Mouse (Mus musculus): ENCODE measurements at regions not wholly inside any gene's neighbourhood (a gene's known extent, or its start where the extent isn't known, plus 50 kb on each side); places are given as distances from the start of the nearest gene placed in this dataset.
A peak's percentile ranks its signal among the peaks of the same experiment; 100 is the strongest.
"Not testable (repeated sequence)": the region's sequence is repeated elsewhere in the genome, so short reads cannot be mapped to it uniquely, and the experiment has no call there.

- no peak overlapping the region for H3K4me3 ChIP-seq (ENCODE audit: low read depth, low read length)
- WGBS = 52% methylated on average over 3 of the region's 3 CpGs
- no peaks in the 10 kb centered on the region for H3K4me1 ChIP-seq (ENCODE audit: control insufficient read depth, insufficient read depth, low read length)
- H3K9me3 ChIP-seq (ENCODE audit: control insufficient read depth, low read length) = no peaks in the 10 kb centered on the region
- H3K36me3 ChIP-seq (ENCODE audit: control insufficient read depth, insufficient read depth, low read length) = no peaks in the 10 kb centered on the region
- no peaks in the 10 kb centered on the region for H3K27me3 ChIP-seq (replicated peaks; ENCODE audit: control insufficient read depth, insufficient read depth, low read length)
- no peak for ATAC-seq (ENCODE audit: low read depth)
- no peak overlapping the region for H3K27ac ChIP-seq (replicated peaks; ENCODE audit: low read depth, low read length)
- H3K9ac ChIP-seq (ENCODE audit: low read depth, low read length) = no peak overlapping the region
- peak; percentile 63 for DNase-seq (ENCODE audit: low spot score)
- H3K4me2 ChIP-seq (ENCODE audit: low read depth, low read length) = no peak overlapping the region
Measured at GRCm38 (mm10) chr17:16453098-16453497, 610.8 kb upstream of the Zfp960 start.

GRCm38 (mm10) chr17:16444562-16444961, 613.7 kb upstream of the Rgmb start:
- ATAC-seq (ENCODE audit: low read depth) (no peak), DNase-seq (ENCODE audit: low spot score) (peak; percentile 17)
- no peak overlapping the region for H3K27ac ChIP-seq (replicated peaks; ENCODE audit: low read depth, low read length)

GRCm38 (mm10) chr17:16395193-16395612, 564.4 kb upstream of the Rgmb start:
- Histone ChIP-seq H3K9me3 (ENCODE audit: control insufficient read depth, low read length) (no peaks in the 10 kb centered on the region), H3K36me3 (ENCODE audit: control insufficient read depth, insufficient read depth, low read length) (no peaks in the 10 kb centered on the region), H3K4me3 (ENCODE audit: low read depth, low read length) (no peak overlapping the region), H3K4me1 (ENCODE audit: control insufficient read depth, insufficient read depth, low read length) (no peaks in the 10 kb centered on the region), H3K9ac (ENCODE audit: low read depth, low read length) (no peak overlapping the region), H3K4me2 (ENCODE audit: low read depth, low read length) (no peak overlapping the region), H3K27ac (replicated peaks; ENCODE audit: low read depth, low read length) (no peak overlapping the region), H3K27me3 (replicated peaks; ENCODE audit: control insufficient read depth, insufficient read depth, low read length) (no peaks in the 10 kb centered on the region)
- ATAC-seq (ENCODE audit: low read depth) (no peak), DNase-seq (ENCODE audit: low spot score) (peak; percentile 2)

More at GRCm38 (mm10) chr17:16444562-16444961, 613.7 kb upstream of the Rgmb start:
- H3K36me3 ChIP-seq (ENCODE audit: control insufficient read depth, insufficient read depth, low read length) = no peaks in the 10 kb centered on the region
- no peak overlapping the region for H3K4me2 ChIP-seq (ENCODE audit: low read depth, low read length)
- no peak overlapping the region for H3K4me3 ChIP-seq (ENCODE audit: low read depth, low read length)
- no peak overlapping the region for H3K9ac ChIP-seq (ENCODE audit: low read depth, low read length)
- H3K27me3 ChIP-seq (replicated peaks; ENCODE audit: control insufficient read depth, insufficient read depth, low read length) = no peaks in the 10 kb centered on the region
- 65% methylated on average over 3 of the region's 3 CpGs for WGBS
- H3K4me1 ChIP-seq (ENCODE audit: control insufficient read depth, insufficient read depth, low read length) = no peaks in the 10 kb centered on the region
- no peaks in the 10 kb centered on the region for H3K9me3 ChIP-seq (ENCODE audit: control insufficient read depth, low read length)

GRCm38 (mm10) chr17:16374855-16375221, 544.0 kb upstream of the Rgmb start:
- H3K4me3 ChIP-seq (ENCODE audit: low read depth, low read length); H3K27me3 ChIP-seq (replicated peaks; ENCODE audit: control insufficient read depth, insufficient read depth, low read length); H3K9me3 ChIP-seq (ENCODE audit: control insufficient read depth, low read length); H3K4me2 ChIP-seq (ENCODE audit: low read depth, low read length); H3K27ac ChIP-seq (replicated peaks; ENCODE audit: low read depth, low read length); H3K36me3 ChIP-seq (ENCODE audit: control insufficient read depth, insufficient read depth, low read length); ATAC-seq (ENCODE audit: low read depth); DNase-seq (ENCODE audit: low spot score); H3K4me1 ChIP-seq (ENCODE audit: control insufficient read depth, insufficient read depth, low read length); H3K9ac ChIP-seq (ENCODE audit: low read depth, low read length): not testable (repeated sequence)
- 95% methylated on average over 2 of the region's 2 CpGs for whole genome bisulfite sequencing

GRCm38 (mm10) chr17:16374119-16374854, 543.4 kb upstream of the Rgmb start:
- not testable (repeated sequence) for ATAC-seq (ENCODE audit: low read depth)
- WGBS = 79% methylated on average over 5 of the region's 5 CpGs

GRCm38 (mm10) chr17:16372976-16373375, 542.1 kb upstream of the Rgmb start:
- Histone ChIP-seq H3K9me3 (ENCODE audit: control insufficient read depth, low read length) (no peaks in the 10 kb centered on the region), H3K27me3 (replicated peaks; ENCODE audit: control insufficient read depth, insufficient read depth, low read length) (no peaks in the 10 kb centered on the region), H3K27ac (replicated peaks; ENCODE audit: low read depth, low read length) (no peak overlapping the region), H3K4me1 (ENCODE audit: control insufficient read depth, insufficient read depth, low read length) (no peaks in the 10 kb centered on the region), H3K9ac (ENCODE audit: low read depth, low read length) (no peak overlapping the region), H3K36me3 (ENCODE audit: control insufficient read depth, insufficient read depth, low read length) (no peaks in the 10 kb centered on the region), H3K4me2 (ENCODE audit: low read depth, low read length) (no peak overlapping the region), H3K4me3 (ENCODE audit: low read depth, low read length) (no peak overlapping the region)
- DNase-seq (ENCODE audit: low spot score) (peak; percentile 23), ATAC-seq (ENCODE audit: low read depth) (no peak)
- WGBS = 55% methylated on average over 1 of the region's 1 CpGs

More at GRCm38 (mm10) chr17:16374119-16374854, 543.4 kb upstream of the Rgmb start:
- not testable (repeated sequence) for H3K36me3 ChIP-seq (ENCODE audit: control insufficient read depth, insufficient read depth, low read length); H3K27me3 ChIP-seq (replicated peaks; ENCODE audit: control insufficient read depth, insufficient read depth, low read length); H3K27ac ChIP-seq (replicated peaks; ENCODE audit: low read depth, low read length); H3K4me1 ChIP-seq (ENCODE audit: control insufficient read depth, insufficient read depth, low read length); H3K9me3 ChIP-seq (ENCODE audit: control insufficient read depth, low read length); H3K4me3 ChIP-seq (ENCODE audit: low read depth, low read length); H3K4me2 ChIP-seq (ENCODE audit: low read depth, low read length); DNase-seq (ENCODE audit: low spot score); H3K9ac ChIP-seq (ENCODE audit: low read depth, low read length)

- no peaks in the 10 kb centered on the region for H3K9me3 ChIP-seq (ENCODE audit: control insufficient read depth, low read length)
- DNase-seq (ENCODE audit: low spot score) = peak; percentile 59
- no peaks in the 10 kb centered on the region for H3K36me3 ChIP-seq (ENCODE audit: control insufficient read depth, insufficient read depth, low read length)
- H3K4me3 ChIP-seq (ENCODE audit: low read depth, low read length) = no peak overlapping the region
- no peaks in the 10 kb centered on the region for H3K27me3 ChIP-seq (replicated peaks; ENCODE audit: control insufficient read depth, insufficient read depth, low read length)
- no peaks in the 10 kb centered on the region for H3K4me1 ChIP-seq (ENCODE audit: control insufficient read depth, insufficient read depth, low read length)
- H3K4me2 ChIP-seq (ENCODE audit: low read depth, low read length) = no peak overlapping the region
- WGBS = 48% methylated on average over 2 of the region's 2 CpGs
- ATAC-seq (ENCODE audit: low read depth) = no peak
- no peak overlapping the region for H3K9ac ChIP-seq (ENCODE audit: low read depth, low read length)
- H3K27ac ChIP-seq (replicated peaks; ENCODE audit: low read depth, low read length) = peak overlapping the region; percentile 63; the same call in 1 of the 2 replicates
Measured at GRCm38 (mm10) chr17:16344061-16344460, 513.2 kb upstream of the Rgmb start.

GRCm38 (mm10) chr17:16342785-16343184, 511.9 kb upstream of the Rgmb start:
- H3K27me3 ChIP-seq (replicated peaks; ENCODE audit: control insufficient read depth, insufficient read depth, low read length) = no peaks in the 10 kb centered on the region
- DNase-seq (ENCODE audit: low spot score) = no peak
- H3K4me2 ChIP-seq (ENCODE audit: low read depth, low read length) = no peak overlapping the region
- no peaks in the 10 kb centered on the region for H3K9me3 ChIP-seq (ENCODE audit: control insufficient read depth, low read length)
- H3K36me3 ChIP-seq (ENCODE audit: control insufficient read depth, insufficient read depth, low read length) = no peaks in the 10 kb centered on the region
- 73% methylated on average over 4 of the region's 4 CpGs for WGBS
- H3K27ac ChIP-seq (replicated peaks; ENCODE audit: low read depth, low read length) = no peak overlapping the region
- H3K4me1 ChIP-seq (ENCODE audit: control insufficient read depth, insufficient read depth, low read length) = no peaks in the 10 kb centered on the region
- ATAC-seq (ENCODE audit: low read depth) = no peak
- no peak overlapping the region for H3K4me3 ChIP-seq (ENCODE audit: low read depth, low read length)
- no peak overlapping the region for H3K9ac ChIP-seq (ENCODE audit: low read depth, low read length)
